ENCODE assay signal across 10 mouse cellular contexts in the genomic region with DNA sequence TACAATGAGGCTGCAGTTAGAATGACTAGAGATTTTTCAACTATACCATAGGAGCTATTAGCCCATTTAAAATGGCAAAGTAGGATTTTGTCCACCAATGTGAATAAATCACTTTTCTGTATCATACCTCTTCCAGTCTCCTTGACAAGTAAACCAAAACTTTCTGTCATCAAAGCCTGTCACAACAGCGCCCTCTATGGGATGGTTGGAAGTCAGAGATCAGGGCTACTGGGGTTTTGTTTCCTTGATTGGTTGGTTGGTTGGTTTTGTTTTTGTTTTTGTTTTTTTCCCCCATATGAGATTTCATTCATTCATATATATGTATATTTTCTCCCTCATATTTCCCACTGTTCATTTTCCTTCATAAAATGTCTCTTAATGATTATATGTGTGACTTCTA.
DNase-seq lines count a peak whose midpoint lies in the region; ATAC-seq and TF ChIP-seq lines count a peak whose summit lies in the region.
"Had no signal": no experiment of that assay in that cellular context is flagged by ENCODE, and none has a peak within 500 bp of the region (broad histone marks: within the 10 kb centered on the region; RNA-seq: fewer than 3 reads in every experiment).

No protein-coding gene starts in this region.

- WGBS in lung, embryonic 14.5 days: 3% methylated on average over 1 of the region's 1 CpGs

- no peak overlapping the region for H3K9ac ChIP-seq in lung, embryonic 14.5 days

- no peaks in the 10 kb centered on the region for H3K4me1 ChIP-seq in lung, embryonic 14.5 days (ENCODE audit: insufficient read depth)
- H3K4me1 ChIP-seq: heart, embryonic 10.5 days had no signal

- H3K36me3 ChIP-seq in lung, embryonic 14.5 days (ENCODE audit: insufficient read depth): no peaks in the 10 kb centered on the region
- H3K36me3 ChIP-seq: G1E; heart, embryonic 10.5 days had no signal

- peak; percentile 24; the same call in 1 of the 2 replicates for TF ChIP-seq CTCF in lung, embryonic 14.5 days (IDR thresholded peaks at IDR 0.05; ENCODE audit: low read depth)
- TF ChIP-seq CTCF in Patski (IDR thresholded peaks at IDR 0.05): peak; percentile 50

- peak; percentile 0 for DNase-seq in gastrocnemius, adult 18-20 months (ENCODE audit: low spot score)
- no peak for DNase-seq in gastrocnemius, adult 8-10 months (ENCODE audit: low spot score in 2 of 2)
- DNase-seq in lung, embryonic 14.5 days: peak; percentile 8
- DNase-seq in lung, postnatal 25 days (ENCODE audit: low spot score): no peak
- DNase-seq in Patski (ENCODE audit: low read depth, low spot score): no peak
- DNase-seq in mesoderm, embryonic 11.5 days (ENCODE audit: low read depth, low spot score): peak; percentile 8
- no peak for DNase-seq in spleen, adult 18-20 months
- DNase-seq in frontal cortex, postnatal 25 days (ENCODE audit: low spot score in 2 of 2): no peak

- CTCF ChIA-PET in Patski (lab: Charles Lee): no interaction called here

- ATAC-seq in lung, embryonic 14.5 days (ENCODE audit: insufficient read depth): no peak
- no peak for ATAC-seq in Patski

- no peaks in the 10 kb centered on the region for H3K9me3 ChIP-seq in lung, embryonic 14.5 days (ENCODE audit: low read depth, low read length)
- H3K9me3 ChIP-seq: G1E; heart, embryonic 10.5 days had no signal

- H3K4me3 ChIP-seq in lung, embryonic 14.5 days (ENCODE audit: low read depth, low read length): no peak overlapping the region
- H3K4me3 ChIP-seq: heart, embryonic 10.5 days had no signal

- H3K27ac ChIP-seq in lung, embryonic 14.5 days (ENCODE audit: low read depth): no peak overlapping the region
- H3K27ac ChIP-seq: heart, embryonic 10.5 days had no signal

- no peak overlapping the region for H3K4me2 ChIP-seq in lung, embryonic 14.5 days

- no peaks in the 10 kb centered on the region for H3K27me3 ChIP-seq in lung, embryonic 14.5 days (ENCODE audit: insufficient read depth, low read length)
- peaks cover 66% of the 10 kb centered on the region for H3K27me3 ChIP-seq in Patski

- in situ Hi-C loops in Patski (cut with MboI; ENCODE audit: low pct_unique_long_range_greater_than_20kb): no loop called here

- POLR2A ChIA-PET in Patski (lab: Charles Lee): no interaction called here

Comparison
In these comparisons a context has a peak if more than half of its experiments do, and no peak if none do; other contexts are left out.
1. DNase-seq: peak in gastrocnemius, adult 18-20 months (single experiment), lung, embryonic 14.5 days (single experiment) and mesoderm, embryonic 11.5 days (single experiment); none in gastrocnemius, adult 8-10 months (0 of 2), lung, postnatal 25 days (single experiment), Patski (single experiment), spleen, adult 18-20 months (0 of 2) and frontal cortex, postnatal 25 days (0 of 2).